Mouse (Mus musculus) fibroblast of lung, adult 2 months (primary cell): ENCODE results near the gene Pip5k1a.
"Not testable (repeated sequence)": the region's sequence is repeated elsewhere in the genome, so short reads cannot be mapped to it uniquely, and the experiment has no call there.

Experiments
- DNase-seq: peaks from one replicate; pipeline ENCODE4 v3.0.0-alpha.2; 2011; ENCODE audit warnings: low read depth

The Pip5k1a gene

DNA sequence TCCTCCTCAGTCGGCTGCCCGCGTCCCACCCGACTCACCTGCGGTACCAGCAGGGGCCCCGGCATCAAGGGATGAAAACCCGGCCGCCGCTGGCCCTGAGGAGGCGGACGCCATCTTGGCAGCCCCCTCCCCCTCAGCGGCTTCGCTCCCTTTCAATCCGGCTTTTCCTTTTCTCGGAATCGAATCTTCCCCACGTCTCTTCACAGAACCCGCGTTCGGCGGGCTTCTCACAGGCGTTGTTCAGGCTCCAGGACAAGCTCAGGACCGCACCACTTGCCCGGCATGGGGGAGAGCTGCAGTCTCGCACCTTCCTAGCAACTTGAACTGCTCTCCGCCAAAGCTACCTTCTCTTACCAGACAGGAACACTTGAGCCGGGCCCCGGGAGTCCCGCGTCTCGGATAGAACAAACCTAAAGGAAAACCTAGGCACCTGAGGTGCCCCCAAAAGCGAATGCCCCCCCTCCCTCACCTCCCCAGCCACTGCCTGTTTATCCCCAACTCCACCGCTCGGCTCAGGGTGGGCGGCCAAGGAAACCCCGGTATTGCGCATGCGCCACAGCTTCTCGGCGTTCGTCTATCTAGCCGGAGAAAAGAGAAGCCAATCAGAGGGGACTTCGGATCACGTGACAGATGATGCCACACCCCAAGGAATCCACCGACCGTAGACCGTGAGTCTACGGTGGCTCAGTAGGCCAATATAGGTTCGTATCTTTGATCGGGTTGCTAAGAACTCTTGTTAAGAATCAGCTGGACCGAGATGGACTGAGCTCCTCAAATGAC lies at the start of gene Pip5k1a:
Pip5k1a (minus strand) TSS at position 593 of the 780 bp plus-strand sequence.
- peak; percentile 99 for DNase-seq

DNA sequence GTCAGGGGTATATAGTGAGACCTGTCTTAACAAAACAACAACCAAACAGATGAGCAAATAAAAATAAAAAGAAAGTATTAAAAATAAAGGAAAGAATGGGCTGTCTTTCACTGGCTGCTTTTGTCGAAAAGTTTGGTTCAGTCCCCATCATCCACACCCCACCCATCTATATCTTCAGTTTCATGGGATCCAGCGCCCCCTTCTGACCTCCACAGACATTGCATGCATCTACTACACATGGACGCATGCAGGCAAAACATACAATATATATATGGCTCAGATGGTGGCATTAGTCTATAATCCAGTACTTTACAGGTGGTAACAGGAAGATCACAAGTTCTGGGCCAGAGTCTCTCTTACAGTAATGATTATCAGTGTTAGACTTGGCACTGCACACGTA lies 47.1 kb upstream of the Pip5k1a start:
- DNase-seq, result no peak

DNA sequence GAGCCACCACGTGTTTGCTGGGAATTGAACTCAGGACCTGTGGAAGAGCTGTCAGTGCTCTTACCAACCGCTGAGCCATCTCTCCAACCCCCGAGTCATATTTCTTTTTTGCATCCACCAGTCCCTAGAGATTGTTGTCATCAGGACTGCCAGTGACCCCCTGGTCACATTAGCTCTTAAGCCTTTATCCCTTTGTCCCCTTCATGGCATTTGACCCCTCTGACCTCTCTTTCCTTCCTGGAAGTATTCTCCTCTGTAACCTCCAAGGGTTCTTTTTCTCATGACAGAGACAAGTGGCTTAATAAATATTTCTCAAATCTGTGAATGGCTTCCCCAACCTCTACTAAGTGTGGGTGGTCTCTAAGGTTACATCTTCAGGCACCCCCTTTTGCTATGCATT lies 41.2 kb upstream of the Pip5k1a start:
- no peak for DNase-seq

DNA sequence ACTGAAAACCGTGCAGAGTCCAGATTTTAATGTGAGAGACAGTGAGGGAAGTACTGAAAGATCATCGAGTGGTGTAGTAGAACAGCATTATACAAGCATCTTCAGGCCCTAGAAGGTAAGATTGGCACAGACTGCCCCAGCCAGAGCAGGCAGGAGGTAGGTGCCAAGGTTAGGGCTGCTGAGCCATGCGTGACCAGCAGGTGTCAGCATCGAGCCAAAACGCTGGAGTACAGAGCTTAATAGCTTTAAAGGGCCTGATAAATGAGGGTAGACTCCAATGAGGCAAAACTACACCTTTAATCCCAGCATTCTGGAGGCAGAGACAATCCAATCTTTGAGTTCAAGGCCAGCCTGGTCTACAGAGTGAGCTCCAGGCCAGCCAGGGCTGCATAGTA lies 35.9 kb upstream of the Pip5k1a start:
- peak; percentile 64 for DNase-seq

DNA sequence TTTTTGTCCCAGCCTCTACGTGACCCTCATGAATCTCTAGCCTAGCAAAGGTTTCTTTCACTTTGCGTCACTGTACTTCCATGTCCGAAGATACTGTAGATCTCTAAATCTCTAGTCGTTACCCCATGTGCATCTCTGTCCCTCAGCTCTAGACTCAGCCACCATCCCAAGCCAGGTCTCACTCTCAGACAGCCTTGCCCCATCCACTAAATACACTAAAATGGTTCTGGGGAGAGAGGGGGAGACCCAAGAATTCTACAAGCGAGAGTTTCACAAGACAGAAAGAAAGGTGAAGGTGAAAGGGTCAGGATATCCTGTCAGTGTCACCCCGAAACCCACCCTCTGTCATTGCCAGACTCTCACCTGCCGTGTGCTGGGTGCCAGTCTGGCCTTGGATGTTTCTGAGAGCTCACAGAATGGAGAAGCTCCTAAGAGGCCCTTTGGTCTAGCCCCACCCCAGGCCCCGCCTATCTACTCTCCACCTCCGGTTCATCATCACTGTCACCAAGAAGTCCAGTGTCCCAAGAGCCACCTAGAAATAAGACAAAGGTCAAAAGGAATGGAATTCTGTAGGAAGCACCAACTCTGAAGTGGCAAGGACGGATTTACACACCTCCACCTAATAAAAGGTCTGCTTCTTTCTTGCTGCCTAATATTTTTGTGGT lies 35.4 kb upstream of the Pip5k1a start, which contains the start of gene Tnfaip8l2:
Tnfaip8l2 (minus strand) TSS at position 409 of the 665 bp plus-strand sequence.
- no peak for DNase-seq

DNA sequence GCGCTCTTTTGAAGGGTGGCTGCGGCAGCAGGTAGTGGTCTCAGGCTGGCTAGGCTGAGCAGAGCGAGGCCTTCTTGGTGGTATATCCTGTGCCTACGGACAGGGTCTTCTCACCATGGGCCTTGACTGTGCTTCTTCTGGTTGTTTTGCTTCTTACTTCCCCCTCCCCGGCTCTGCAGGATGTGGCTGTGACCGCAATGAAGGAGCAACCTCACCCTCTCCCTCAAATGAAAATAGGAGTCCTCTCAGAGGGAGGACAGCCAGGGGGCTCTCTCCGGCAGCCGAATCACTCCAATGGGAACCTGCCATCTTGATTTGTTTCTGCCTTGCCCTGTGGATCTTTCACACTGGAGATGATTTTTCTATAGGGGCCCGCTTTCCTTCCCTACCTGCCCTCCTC lies 34.7 kb upstream of the Pip5k1a start:
- no peak for DNase-seq

DNA sequence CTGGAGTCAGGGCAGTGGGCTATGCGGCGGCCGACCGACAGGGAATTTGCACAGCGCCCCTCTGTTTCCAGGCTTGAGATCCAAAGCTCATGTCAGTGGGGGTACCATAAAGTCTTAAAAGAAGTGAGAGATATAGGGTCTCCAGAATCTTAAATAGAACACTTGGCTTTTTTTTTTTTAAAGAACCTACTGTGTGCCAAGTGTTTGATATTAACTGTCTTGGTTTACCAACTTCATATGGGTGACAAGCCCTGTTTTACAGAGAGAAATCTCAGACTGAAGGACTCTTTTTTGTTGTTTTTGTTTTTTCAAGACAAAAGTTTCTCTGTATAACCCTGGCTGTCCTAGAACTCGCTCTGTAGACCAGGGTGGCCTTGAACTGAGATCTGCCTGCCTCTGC lies 34.1 kb upstream of the Pip5k1a start:
- DNase-seq, result no peak

DNA sequence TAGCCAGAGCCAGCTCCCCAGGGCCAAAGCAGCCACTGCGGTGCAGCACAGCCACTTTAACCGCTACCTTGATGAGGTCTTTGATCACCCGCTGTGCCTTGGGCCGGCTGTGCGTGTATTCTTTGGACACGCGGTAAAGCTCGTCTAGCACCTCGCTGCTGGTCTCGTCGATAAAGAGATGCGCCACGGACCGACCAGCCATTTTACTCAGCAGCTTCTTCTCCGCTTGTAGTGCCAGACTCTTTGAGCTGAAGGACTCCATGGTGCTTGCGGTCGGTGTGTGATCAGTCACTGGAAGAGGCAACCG lies 33.5 kb upstream of the Pip5k1a start:
- DNase-seq, result no peak

DNA sequence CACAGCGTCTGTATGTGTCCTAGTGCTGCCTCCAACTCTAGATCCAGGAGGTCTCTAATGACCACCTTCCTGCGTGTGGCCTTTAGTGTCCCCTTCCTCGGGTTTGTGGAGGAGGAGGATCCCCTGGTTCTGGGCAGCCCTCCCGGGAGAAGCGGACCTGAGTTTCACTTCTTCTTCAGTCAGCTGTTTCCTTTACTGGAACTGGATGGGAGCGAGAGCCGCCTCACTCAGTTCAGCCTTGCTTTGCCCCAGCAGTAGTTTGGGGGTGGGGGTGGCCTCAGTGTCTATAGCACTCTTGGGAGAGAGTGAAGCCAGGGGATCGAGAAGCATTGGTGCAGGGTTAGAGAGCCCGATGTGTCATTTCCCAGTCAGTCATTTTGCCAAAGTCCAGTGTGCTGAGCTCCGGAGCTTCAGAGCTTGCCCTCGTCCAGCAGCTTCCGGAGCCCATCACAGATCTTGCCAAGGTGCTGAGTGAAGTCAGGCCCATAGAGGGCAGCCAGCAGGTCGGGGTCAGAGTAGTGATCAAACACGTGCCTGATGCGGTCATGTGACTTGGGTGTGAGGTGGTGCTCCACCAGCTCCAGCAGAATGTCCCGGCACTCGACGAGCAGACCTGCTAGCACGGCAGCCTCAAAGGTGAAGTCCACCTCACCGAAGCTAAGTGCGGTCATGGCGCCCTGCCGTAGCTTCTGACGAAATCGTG lies 33.0 kb upstream of the Pip5k1a start:
- no peak for DNase-seq

DNA sequence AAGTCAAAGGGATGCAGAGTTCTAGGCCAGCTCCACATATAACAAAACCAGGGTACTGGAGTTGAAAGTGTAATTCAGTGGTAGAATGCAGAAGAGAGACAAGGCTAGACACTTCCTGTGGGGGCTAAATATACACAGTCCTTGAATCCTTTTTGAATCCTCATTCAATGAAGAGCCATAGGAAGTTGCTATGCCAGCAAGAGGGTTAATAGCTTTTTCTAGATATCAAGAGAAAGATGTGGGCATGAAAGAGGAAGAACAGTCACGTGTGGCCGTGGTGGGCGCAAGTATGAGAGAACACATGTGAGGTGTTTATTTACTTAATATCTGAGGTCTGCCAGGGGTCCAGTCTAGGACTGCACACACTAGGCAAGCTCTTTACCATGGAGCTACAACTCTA lies 29.6 kb upstream of the Pip5k1a start:
- DNase-seq, result no peak

DNA sequence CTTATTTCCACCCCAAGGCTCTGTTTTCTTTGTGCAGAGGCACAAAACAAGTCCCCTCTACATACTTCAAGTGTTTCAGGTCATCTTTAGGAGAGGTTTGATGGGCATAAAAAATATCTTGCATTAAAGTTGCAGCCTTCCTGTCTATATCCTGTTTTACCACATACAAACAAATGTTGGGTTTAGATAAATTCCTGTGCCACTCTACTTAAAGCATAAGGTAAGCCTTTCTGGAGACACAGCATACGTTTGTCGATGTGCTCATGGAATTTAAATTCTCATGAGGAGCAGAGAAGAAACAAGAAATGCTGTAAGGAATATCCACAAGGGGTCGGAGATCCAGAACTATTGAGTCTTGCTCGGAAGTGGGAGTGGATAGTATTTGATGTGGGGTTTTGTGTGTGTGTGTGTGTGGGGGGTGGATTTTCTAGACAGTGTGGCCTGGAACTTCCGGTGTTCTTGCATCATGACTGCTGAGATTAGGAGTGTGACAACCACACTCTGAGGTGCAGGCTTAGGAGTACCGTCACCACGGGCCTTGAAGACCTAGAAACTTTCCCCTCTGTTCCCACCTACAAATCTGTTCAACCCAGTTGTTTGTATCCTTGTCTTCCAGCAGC lies 28.8 kb upstream of the Pip5k1a start:
- DNase-seq, result no peak

DNA sequence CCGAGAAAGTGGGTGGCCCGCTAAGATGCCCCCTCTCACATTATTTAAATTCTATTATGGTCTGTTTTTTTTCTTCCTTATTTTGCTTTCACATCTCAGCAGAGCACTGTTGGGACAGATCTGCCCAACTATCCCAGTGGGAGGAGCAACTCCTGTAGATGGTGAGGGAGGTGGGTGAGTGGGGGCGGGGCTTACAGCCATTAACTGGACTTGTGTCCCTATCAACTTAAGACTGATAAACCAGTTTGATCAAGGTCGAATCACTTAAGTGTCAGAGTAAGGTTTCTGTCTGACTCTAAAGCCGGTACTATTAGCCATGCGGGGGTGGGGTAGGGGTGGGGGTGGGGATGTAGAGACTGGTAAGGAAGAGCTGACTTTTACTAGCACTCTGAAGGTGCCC lies 28.3 kb upstream of the Pip5k1a start:
- DNase-seq, result no peak

DNA sequence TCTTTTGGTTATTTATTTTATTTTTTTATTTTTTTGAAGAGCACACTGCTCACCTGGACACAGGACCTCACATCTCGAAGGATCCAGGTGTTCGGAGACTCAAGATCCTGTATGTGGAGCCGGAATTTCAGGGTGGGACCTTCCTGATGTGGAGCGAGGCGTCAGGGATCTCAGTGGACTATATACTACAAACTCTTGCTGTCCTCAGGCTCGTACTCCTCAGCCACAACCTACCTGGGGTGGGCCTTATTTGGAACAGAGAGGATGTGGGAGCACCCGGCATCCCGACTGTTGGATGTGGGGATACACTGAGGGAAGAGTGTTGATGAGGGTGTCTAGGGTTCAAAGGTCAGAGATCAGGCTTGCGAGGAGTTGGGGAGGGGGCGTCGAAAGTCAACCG lies 27.4 kb upstream of the Pip5k1a start:
- DNase-seq, result not testable (repeated sequence)

DNA sequence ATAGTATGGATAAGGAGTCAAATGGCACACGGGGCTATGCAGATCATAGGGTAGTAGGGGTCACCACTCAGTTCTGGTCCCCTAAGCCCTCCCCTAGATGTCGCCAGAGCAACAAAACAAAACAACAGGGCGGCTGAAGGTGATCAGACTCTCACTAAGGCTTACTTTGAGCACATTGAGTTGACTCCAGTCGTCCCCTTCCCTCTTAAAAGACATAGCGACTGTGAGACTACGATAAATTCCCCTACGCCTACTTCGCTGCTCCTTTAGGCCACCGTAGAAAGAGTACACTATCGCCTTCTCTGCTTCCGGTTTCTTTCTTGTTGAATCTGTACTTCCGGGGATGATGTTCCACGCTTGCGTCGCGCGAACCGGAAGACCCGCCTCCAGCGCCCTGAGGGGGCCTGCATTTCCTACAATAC lies 27.0 kb upstream of the Pip5k1a start, which contains the start of the genes Scnm1 and Lysmd1:
Scnm1 (minus strand) TSS at position 332 of the 422 bp plus-strand sequence.
Lysmd1 (plus strand) TSS at position 409 of the 422 bp plus-strand sequence.
- peak; percentile 82 for DNase-seq

DNA sequence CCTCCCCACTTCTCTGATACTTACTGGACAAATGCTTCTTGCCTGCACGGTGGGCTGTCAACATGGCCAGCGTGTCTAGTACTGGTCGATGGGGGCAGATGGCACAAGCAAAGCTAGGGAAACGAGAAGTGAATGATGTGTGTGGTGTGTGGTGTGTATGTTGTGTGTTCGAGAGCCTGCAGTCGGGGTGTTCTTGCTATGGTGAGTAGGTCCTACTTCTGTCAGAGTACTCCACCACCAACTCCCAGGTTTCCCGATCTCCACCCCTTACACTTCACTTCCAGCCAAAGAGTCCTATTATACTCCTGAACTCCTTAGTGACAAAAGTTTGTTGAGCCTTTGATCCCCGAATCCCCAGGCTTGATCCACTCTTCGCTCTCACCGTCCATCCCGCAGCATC lies 26.4 kb upstream of the Pip5k1a start:
- DNase-seq, result no peak

DNA sequence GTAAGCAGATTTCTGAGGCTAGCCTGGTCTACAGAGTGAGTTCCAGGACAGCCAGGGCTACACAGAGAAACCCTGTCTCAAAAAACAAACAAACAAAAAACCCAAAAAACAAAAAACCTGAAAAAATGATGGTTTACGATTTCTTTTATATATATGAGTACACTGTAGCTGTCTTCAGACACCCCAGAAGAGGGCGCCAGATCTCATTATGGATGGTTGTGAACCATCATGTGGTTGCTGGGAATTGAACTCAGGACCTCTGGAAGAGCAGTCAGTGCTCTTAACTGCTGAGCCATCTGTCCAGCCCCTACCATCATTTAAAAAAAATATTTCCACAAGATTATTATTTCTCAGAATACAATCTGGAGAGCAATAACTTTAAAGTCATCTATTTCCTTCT lies 25.7 kb upstream of the Pip5k1a start:
- DNase-seq, result not testable (repeated sequence)

DNA sequence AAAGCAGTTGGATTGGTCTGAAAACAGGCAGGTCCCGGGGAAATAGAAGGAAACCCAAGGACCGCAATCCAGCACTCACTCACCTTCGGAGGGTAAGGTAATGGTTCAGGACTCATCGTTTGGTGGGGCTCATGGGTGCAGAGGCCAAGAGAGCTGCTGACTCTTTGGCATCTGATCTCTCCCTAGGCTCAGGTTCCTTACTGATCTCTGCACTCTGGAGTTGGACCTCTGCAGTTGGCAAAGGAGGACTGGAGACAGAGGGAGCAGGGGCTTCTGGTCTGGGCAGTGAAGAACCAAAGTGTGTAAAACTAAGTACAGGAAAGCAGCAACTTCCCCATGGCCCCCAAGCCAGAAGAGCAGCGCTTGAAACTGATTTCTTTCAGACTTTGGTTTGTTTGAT lies 23.4 kb upstream of the Pip5k1a start:
- no peak for DNase-seq

DNA sequence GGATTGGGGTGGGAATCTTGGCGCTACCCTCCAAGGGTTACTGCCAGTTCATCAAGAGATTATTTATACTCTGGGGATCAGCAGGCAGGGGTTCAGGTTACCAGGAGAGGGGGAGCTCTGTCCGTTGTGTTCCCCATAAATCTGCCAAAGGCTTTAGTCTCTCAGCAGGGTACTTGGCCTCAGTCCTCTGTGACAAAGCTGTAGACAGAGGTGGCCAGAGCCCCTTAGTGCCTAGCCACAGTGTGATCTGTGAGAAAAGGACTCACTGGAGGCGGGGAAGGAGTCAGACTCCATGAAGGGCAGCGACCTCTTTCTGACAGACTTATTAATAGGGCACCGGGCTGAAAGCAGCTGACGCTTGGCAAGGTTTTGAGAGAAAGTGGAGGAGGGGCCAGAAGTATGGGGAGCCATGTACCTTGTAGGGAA lies 22.5 kb upstream of the Pip5k1a start:
- DNase-seq, result no peak

DNA sequence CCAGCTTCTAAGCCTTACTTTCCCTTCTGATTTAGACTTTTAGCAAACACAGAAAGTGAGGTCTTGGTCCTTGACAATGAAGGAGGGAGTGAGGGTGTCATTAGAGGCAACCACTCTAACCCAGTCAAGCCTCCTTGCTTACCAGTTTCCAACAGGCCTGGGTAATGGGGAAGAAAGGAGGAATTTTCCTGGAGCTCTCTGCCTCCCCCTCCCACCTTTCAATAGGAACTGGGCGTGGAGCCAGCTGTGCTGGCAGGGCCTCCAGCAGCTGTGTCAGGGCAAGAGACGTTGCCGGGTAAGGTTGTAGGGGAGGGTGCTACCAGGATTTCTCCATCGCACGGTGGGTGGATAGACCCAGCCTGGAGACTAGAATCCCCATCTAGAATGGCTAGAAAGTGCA lies 18.2 kb upstream of the Pip5k1a start:
- DNase-seq, result no peak

DNA sequence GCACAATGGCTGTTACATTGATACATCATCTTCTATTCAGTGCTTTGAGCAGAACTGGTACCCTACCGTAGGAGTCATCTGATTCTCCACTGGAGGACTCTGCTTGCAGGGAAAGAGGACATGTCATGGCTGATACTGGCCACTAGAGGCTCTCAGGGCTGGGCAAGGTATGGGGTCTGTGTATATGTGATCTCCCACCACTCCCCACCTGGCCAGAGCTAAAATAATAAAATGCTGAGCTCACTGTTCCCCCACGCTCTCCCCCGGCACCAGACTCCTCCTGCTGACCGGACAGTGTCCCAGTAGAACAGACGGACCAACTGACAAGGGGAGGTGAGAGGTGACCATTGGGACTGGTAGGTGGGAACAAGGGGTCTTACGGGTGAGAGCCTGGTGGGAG lies 17.5 kb upstream of the Pip5k1a start, which contains the start of gene Tmod4:
Tmod4 (plus strand) TSS at position 231 of the 400 bp plus-strand sequence.
- no peak for DNase-seq

DNA sequence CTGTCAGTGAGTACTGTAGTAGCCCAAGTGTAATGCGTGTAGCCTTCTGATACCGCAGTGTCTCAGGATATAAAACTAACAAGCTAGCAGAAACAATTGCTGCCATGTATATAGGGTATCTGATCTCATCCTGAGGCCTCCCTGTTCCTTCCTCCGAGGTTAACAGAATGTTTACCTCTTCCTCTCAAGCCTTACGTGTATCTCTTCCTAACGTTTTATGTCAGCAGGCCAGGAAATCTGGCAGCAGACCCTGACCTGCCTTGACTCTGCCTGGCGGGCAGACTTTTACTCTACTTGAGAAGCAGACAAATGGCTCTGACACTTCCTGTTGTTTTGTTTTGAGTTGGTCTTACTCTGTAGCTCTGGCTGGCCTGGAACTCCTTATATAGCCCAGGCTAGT lies 14.8 kb upstream of the Pip5k1a start:
- DNase-seq, result no peak

DNA sequence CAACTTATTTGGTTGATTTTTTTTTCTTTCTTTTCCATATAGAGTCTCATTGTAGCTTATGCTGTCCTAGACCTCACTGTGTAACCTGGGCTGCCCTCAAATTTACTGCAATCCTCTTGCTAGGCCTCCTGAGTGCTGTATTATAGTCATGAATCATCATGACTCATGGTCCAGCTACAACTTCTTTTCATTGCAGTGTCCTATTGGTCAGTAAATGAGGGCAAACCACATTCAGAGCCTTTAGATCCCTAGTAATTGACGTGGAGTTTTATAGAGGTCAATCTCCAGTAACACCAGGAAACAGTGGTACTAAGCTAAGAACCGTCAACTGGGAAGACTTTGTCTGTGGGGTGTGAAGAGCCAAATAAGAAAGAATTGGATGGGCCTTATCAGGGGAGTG lies 11.0 kb upstream of the Pip5k1a start:
- DNase-seq, result no peak
